8 mouse cellular contexts compared by ENCODE assay signal in genomic region chr15:85611701-85612520, GRCm38 (mm10). TPM values are rescaled to one million over a fixed set of nuclear protein-coding genes. Genes with fewer than 3 reads are reported as not detected.
A peak's percentile ranks its signal among the peaks of the same experiment; 100 is the strongest.
DNase-seq lines count a peak whose midpoint lies in the region; ATAC-seq and TF ChIP-seq lines count a peak whose summit lies in the region.

No protein-coding gene starts in this region.

- DNase-seq in layer of hippocampus, postnatal 10 days (ENCODE audit: low spot score in 2 of 2) = peak; percentile 54 to 64
- DNase-seq in layer of hippocampus, postnatal 25 days (ENCODE audit: extremely low spot score in 1 of 2, low spot score in 1 of 2) = no peak
- DNase-seq in cerebellum, adult 9-10 months = peak; percentile 67
- DNase-seq in heart, adult 2 months = peak; percentile 83 to 88
- DNase-seq in spleen, postnatal 4 days (ENCODE audit: low spot score in 2 of 2) = no peak
- no peak for DNase-seq in embryo, embryonic 10 days (ENCODE audit: low spot score)

- H3K9me3 ChIP-seq in kidney, embryonic 16.5 days (ENCODE audit: low read length) = no peaks in the 10 kb centered on the region
- H3K9me3 ChIP-seq in midbrain, embryonic 16.5 days (replicated peaks; ENCODE audit: control insufficient read depth, low read length, poor library complexity, severe bottlenecking) = no peaks in the 10 kb centered on the region

- no peak for TF ChIP-seq CTCF in heart, adult 2 months (IDR thresholded peaks at IDR 0.05)

- H3K79me2 ChIP-seq in heart, adult 2 months (replicated peaks; ENCODE audit: control insufficient read depth, insufficient read depth, low read length) = no peaks in the 10 kb centered on the region

- intact Hi-C loops in heart, adult 2 months (cut with DNase I) = loop anchor here (1.0 to 5.0 kb wide), 4 partner anchors 34 to 255 kb away; partner anchors contain the start of gene Cdpf1

- peaks cover 21% of the 10 kb centered on the region for H3K4me1 ChIP-seq in heart, adult 2 months (ENCODE audit: control insufficient read depth, insufficient read depth, low read length)
- peaks cover 44% of the 10 kb centered on the region for H3K4me1 ChIP-seq in kidney, embryonic 16.5 days (ENCODE audit: insufficient read depth, low read length)
- peaks cover 6% of the 10 kb centered on the region for H3K4me1 ChIP-seq in midbrain, embryonic 16.5 days (ENCODE audit: control insufficient read depth, insufficient read depth, low read length)

- peak; percentile 35; the same call in 1 of the 2 replicates for TF ChIP-seq EP300 in heart, adult 2 months (IDR thresholded peaks at IDR 0.05; ENCODE audit: insufficient read depth, low read depth, low read length)

- ATAC-seq in kidney, embryonic 16.5 days (ENCODE audit: low FRiP score, low TSS enrichment) = no peak
- no peak for ATAC-seq in midbrain, embryonic 16.5 days

- H3K27ac ChIP-seq in heart, adult 2 months = peak overlapping the region; percentile 97
- H3K27ac ChIP-seq in kidney, embryonic 16.5 days (ENCODE audit: low read length) = peak overlapping the region; percentile 90
- peak overlapping the region; percentile 65 for H3K27ac ChIP-seq in midbrain, embryonic 16.5 days (ENCODE audit: low read length)

- no peak overlapping the region; the same call in 1 of the 2 replicates for H3K4me3 ChIP-seq in heart, adult 2 months
- H3K4me3 ChIP-seq in kidney, embryonic 16.5 days (ENCODE audit: low read length) = no peak overlapping the region
- H3K4me3 ChIP-seq in midbrain, embryonic 16.5 days (ENCODE audit: low read depth, low read length) = no peak overlapping the region

- no peaks in the 10 kb centered on the region for H3K27me3 ChIP-seq in heart, adult 2 months (ENCODE audit: control insufficient read depth, insufficient read depth, low read length)
- H3K27me3 ChIP-seq in kidney, embryonic 16.5 days (ENCODE audit: insufficient read depth, low read length) = no peaks in the 10 kb centered on the region
- peaks cover 3% of the 10 kb centered on the region; the same call in 1 of the 2 replicates for H3K27me3 ChIP-seq in midbrain, embryonic 16.5 days (ENCODE audit: control insufficient read depth, insufficient read depth, low read depth, low read length)

- peak overlapping the region; percentile 47 for H3K9ac ChIP-seq in heart, adult 2 months (ENCODE audit: low read depth, low read length)
- H3K9ac ChIP-seq in kidney, embryonic 16.5 days (replicated peaks; ENCODE audit: low read length) = peak overlapping the region; percentile 48
- no peak overlapping the region for H3K9ac ChIP-seq in midbrain, embryonic 16.5 days (ENCODE audit: low read depth, low read length)

- no peak overlapping the region for H3K4me2 ChIP-seq in kidney, embryonic 16.5 days (replicated peaks; ENCODE audit: low read depth, low read length)
- H3K4me2 ChIP-seq in midbrain, embryonic 16.5 days (ENCODE audit: low read length) = no peak overlapping the region

- H3K36me3 ChIP-seq in heart, adult 2 months (ENCODE audit: control insufficient read depth, insufficient read depth, low read length) = no peaks in the 10 kb centered on the region; the same call in 1 of the 2 replicates
- no peaks in the 10 kb centered on the region for H3K36me3 ChIP-seq in kidney, embryonic 16.5 days (ENCODE audit: insufficient read depth, low read length)
- H3K36me3 ChIP-seq in midbrain, embryonic 16.5 days (ENCODE audit: control insufficient read depth, insufficient read depth, low read length) = no peaks in the 10 kb centered on the region

- 25% methylated on average over 16 of the region's 16 CpGs for WGBS in heart, adult 2 months
- WGBS in kidney, embryonic 16.5 days = 75% methylated on average over 16 of the region's 16 CpGs
- 72% methylated on average over 16 of the region's 16 CpGs for WGBS in midbrain, embryonic 16.5 days

- peak; percentile 70 for TF ChIP-seq POLR2A in heart, adult 2 months (IDR thresholded peaks at IDR 0.05; ENCODE audit: insufficient read depth, low read depth, low read length)

RNA-seq across cellular contexts. Expression of gene Wnt7b, which starts 29.6 kb away (rescaled TPM):
- 10 to 100 TPM; 47.3 to 47.8 TPM for total RNA-seq in layer of hippocampus, postnatal 10 days (2021)
- total RNA-seq in layer of hippocampus, postnatal 25 days (2021) = 10 to 100 TPM; 45.3 to 46.9 TPM
- total RNA-seq in heart, adult 2 months (2021) = under 1 TPM; 0.14 to 0.18 TPM
- polyA plus RNA-seq in heart, adult 2 months (2012; rRNA removed) = 0.12 and 0.41 TPM in 2 replicates
- polyA plus RNA-seq in kidney, embryonic 16.5 days (2015; fragmentation: Nextera tagmentation; extraction: Ambion mirVana) = 21.2 and 22.5 TPM in 2 replicates
- polyA plus RNA-seq in midbrain, embryonic 16.5 days (2015; fragmentation: Nextera tagmentation; extraction: Ambion mirVana) = 22.6 and 25.3 TPM in 2 replicates

Comparison
In these comparisons a context has a peak if more than half of its experiments do, and no peak if none do; other contexts are left out.
1. DNase-seq: peak in layer of hippocampus, postnatal 10 days (2 of 2), cerebellum, adult 9-10 months (single experiment) and heart, adult 2 months (2 of 2); none in layer of hippocampus, postnatal 25 days (0 of 2), spleen, postnatal 4 days (0 of 2) and embryo, embryonic 10 days (single experiment).
2. RNA of gene Wnt7b, which starts 29.6 kb away (total RNA-seq): 47.3 to 47.8 TPM in layer of hippocampus, postnatal 10 days and 45.3 to 46.9 TPM in layer of hippocampus, postnatal 25 days; 0.14 to 0.18 TPM in heart, adult 2 months; every median in the first group is over 10 times any median in the second.
3. Peak in every context shown above with its lines, with median percentiles within 50 percentile points of each other: H3K27ac ChIP-seq.